Mouse (Mus musculus) heart, adult 11 months (tissue): Measurements from ENCODE around the gene Rab3a.
A peak's percentile ranks its signal among the peaks of the same experiment; 100 is the strongest.

Experiments
- DNase-seq: peaks from one replicate; pipeline ENCODE4 v3.0.0; 2022

The Rab3a gene

GRCm38 (mm10) chr8:70754043-70754870 is at the start of gene Rab3a:
Gene Rab3a (plus strand): TSS chr8:70754679.
- DNase-seq, result peak; percentile 100

DNA sequence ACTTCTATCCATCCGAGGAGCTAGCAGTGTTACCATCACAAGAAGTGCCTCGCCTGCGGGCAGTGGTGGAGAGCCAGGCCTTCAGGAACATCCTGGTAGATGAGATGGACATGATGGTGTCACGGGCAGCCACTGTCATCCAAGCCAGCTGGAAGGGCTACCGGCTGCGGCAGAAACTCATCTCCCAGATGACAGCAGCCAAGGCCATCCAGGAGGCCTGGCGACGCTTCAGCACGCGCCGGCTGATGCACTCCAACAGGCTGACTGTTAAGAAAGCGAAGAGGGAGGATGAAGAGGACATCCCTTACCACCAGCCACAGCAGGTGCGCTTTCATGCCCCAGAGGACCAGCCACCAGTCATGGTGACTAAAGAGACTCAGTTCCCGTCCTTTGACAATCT is 46.2 kb upstream of the Rab3a start:
- peak; percentile 93 for DNase-seq

GRCm38 (mm10) chr8:70709794-70710193 is 44.7 kb upstream of the Rab3a start:
- DNase-seq, result peak; percentile 91

DNA sequence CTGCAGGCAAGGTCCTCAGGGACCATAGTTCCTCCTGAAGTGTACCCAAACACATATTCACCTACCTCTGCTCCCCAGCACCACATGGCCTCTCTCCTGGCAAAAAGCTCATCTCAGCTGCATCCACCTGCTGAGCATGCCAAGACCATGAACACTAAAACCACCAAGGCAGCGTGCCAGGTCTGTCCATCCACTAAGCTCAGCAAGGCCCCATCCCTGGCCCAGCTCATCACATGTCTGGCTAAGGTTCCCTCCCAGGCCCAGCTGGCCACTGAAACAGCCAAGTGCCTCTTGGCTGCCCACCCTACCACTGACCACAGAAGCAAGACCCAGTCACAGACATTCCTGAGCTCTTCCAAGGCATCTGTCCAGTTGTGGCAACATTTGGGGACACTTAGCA is 44.2 kb upstream of the Rab3a start:
- DNase-seq, result peak; percentile 97

DNA sequence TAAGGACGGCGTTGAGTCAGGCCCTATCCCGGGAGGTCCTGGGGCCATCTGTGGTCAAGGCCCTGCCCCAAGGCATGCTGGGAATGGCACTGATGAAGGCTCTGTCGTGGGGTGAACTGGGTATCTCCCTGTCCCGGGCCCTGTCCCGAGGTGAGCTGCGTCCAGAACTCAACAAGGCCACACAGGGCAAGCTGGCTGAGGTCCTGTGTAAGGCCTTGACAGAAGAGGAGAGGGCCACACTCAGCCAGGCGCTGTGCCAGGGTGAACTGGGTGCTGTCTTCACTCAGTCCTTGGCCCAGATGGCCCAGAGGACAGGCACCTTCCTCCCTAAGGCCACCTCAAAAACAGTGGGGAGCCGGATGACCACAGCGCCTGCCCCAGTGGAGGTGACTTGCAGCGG is 43.4 kb upstream of the Rab3a start:
- peak; percentile 93 for DNase-seq

GRCm38 (mm10) chr8:70713991-70714390 is 40.5 kb upstream of the Rab3a start:
- DNase-seq, result peak; percentile 92

GRCm38 (mm10) chr8:70715086-70715485 is 39.4 kb upstream of the Rab3a start:
- DNase-seq, result peak; percentile 87

DNA sequence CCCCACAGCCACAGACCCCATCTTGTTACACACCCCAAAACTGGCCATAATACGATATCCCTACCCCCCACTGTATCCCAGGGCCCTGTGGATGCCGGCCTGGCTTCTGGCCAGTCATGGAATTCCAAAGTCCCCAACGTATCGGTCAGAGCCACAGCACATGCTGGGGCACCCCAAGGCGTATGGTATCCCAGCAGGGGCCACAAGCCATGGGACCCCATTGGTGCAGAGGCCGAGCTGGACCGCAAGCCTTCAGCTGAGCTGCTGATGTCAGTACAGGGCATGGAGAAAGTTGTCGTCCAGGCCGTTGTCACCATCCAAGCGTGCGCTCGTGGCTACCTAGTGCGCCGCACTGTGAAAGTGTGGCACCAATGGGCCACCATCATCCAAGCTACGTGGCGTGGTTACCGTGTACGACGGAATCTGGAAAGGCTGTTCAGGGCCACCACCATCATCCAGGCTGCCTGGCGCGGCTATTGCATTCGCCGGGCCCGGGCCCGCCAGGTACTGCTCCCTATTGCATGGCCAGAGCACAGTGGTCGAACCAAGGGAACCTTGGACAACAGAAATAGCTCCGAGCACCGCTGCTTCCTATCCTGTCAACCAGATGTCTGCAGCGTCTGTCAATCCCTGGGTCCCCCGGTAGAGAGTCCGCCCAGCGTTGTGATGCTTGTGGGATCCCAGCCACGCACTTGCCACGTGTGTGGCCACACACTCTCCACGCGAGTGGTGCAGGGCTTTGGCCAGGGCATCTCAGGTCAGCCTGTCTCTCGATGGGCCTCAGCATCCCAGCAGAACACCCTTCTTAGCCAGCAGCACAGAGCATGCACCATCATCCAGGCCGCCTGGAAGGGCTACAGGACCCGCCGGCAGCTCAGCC is 37.7 kb upstream of the Rab3a start:
- DNase-seq, result peak; percentile 92

DNA sequence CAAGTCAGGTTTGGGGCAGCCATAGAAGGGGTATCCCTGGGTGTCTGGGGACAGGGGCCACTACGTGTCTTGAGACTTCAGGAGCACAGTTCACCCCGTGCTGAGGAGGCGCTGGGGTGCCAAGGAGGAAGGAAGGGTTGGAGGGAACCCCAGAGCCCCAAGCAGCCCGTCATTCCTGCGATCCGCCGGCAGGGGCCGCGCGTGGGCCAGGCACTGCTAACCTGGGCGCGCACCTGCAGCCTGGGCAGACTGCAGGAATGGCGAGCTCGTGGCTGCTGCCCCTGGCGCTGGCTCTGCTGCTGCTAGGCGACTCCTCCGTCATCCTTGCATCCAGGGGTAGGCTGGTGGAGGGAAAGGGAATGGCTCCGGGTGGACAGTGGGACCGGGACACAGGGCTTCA is 36.2 kb upstream of the Rab3a start, which contains the start of gene Gm3336:
TSS of gene Gm3336 (plus strand) at position 247 of the 400 bp plus-strand sequence.
- DNase-seq, result peak; percentile 95

GRCm38 (mm10) chr8:70719796-70720270 is 34.6 kb upstream of the Rab3a start:
- peak; percentile 95 for DNase-seq

DNA sequence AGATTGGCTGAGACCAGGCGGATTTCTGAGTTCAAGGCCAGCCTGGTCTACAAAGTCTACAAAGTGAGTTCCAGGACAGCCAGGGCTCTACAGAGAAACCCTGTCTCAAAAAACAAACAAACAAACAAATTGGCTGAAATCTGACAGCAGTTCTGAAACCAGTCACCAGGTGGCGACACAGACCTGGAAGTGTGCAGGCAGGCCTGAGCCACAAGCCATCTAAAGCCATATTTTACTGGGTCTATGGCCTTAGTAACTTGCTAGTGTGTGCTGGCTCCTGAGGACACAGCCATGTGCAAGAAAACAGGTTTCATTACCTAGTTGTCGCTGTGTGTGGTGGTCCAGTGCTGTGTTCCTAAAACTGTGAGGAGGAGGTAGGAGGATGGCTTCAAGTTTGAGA is 33.7 kb upstream of the Rab3a start:
- DNase-seq, result peak; percentile 96

GRCm38 (mm10) chr8:70721601-70722000 is 32.9 kb upstream of the Rab3a start:
- peak; percentile 93 for DNase-seq

DNA sequence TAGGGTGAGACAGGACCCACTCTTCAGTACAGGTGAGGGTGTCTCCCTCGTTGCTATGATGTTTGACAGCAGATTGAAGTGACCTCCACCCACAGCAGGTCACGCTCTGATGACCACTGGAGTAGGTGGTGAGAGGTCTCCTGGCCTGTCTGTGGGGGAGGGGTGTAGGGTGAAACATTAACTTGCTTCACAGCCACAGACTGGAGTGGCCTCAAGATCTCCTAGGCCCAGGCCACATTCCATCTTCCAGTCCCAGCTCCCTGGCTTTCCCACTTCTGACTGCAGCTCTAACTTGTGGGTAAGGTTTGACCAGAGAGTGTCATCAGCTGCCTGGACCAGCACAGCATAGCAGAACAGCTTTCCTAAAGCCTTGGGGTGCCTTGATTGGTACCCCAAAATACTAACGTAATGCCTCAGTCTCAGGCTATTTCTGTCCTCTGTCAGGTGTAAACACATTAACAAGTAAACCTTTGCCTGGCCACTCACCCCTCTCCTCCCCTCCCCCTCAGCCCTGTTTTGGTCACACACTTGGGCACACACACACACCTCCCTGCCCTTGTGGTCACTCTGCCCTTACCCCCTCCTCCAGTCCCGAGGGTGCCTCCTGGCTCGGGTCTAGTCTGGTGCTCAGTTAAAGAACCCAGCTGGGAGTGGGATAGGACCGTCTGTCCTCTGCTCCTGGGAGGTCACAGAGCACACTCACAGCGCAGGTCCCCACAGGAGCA is 30.8 kb upstream of the Rab3a start, which contains the start of gene Pde4c:
TSS of gene Pde4c (plus strand) at position 235 of the 725 bp plus-strand sequence.
- peak; percentile 89 for DNase-seq

DNA sequence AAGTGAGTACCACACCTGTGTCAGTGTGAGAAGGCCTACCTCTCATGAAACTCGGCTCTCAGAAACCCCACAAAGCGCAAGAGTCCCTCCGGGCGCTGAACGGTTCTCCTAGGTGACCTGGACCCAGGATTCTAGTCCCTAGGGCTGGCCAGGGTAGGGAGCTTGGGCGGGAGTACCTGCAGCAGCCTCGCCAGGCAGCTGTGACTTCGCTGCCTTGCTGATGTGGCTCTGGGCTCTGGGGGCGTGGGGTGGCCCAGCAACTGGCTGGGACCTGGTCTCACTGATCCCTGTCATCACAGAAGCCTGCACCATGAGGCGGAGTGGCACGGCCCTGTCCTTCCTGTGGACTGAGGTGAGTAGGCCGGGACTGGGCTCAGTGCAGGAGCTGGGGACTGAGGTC is 30.3 kb upstream of the Rab3a start:
- DNase-seq, result peak; percentile 76

- DNase-seq, result peak; percentile 88
These were observed 28.6 kb upstream of the Rab3a start for GRCm38 (mm10) chr8:70725792-70726447.

GRCm38 (mm10) chr8:70726721-70727120 is 27.8 kb upstream of the Rab3a start:
- DNase-seq, result peak; percentile 90

GRCm38 (mm10) chr8:70729808-70730475 is 24.5 kb upstream of the Rab3a start:
- peak; percentile 88 for DNase-seq

DNA sequence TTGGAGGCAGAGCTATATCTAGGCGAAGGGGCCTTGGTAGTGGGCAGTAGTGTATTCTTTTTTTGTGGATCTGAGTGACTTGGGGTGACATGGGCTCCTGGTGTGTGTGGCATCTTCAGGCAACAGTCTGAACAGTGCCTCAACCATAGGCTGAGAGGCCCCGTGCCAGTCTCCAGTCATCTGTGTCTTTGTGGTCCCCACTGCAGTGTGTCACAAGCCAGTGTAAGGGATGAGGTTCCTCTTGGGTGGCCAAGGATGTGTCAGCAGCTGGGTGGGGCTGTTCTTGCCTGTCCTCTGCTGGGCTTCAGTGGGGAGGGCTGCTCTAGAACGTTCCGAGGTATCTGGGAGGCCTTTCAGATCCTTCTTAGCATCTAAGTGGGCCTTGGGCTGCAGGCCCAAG is 23.5 kb upstream of the Rab3a start:
- DNase-seq, result peak; percentile 89

DNA sequence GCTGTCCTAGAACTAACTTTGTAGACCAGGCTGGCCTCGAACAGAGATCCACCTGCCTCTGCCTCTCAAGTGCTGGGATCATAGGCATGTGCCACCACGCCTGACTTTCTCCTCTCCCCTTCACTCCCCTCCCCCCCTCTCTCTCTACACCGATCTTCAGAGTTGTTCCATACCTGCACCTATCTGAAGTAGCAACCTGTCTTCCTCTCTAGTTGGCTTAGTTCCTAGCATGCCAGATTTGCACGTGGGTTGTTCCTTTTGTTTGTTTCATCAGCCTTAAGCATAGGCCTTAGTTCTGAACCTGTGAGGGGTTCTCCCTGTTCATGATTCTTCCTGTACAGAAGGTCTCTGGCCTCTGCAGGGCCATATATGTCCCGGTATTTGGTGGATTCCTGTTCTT is 16.8 kb upstream of the Rab3a start:
- no peak for DNase-seq

- DNase-seq, result no peak
These were observed 16.3 kb upstream of the Rab3a start for GRCm38 (mm10) chr8:70738211-70738610.

DNA sequence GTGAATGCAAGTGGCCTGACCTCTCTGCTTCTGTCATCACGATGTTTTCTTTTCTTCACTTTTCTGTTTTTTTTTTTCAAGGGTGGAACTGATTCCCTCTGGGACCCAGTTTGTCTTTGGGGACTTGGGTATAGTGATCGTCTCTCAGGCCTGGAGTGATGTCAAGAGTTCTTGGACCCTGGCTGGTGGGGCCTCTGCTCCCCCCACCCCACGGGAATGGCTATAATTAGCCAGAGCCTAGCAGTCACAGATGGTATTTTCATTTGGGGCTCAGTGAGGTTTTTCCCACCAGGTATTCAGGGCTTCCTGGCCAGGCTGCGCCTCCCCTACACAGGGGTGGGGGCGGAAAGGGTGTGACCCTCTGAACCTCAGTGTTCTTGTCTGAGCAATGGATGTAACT is 12.8 kb upstream of the Rab3a start:
- peak; percentile 96 for DNase-seq

DNA sequence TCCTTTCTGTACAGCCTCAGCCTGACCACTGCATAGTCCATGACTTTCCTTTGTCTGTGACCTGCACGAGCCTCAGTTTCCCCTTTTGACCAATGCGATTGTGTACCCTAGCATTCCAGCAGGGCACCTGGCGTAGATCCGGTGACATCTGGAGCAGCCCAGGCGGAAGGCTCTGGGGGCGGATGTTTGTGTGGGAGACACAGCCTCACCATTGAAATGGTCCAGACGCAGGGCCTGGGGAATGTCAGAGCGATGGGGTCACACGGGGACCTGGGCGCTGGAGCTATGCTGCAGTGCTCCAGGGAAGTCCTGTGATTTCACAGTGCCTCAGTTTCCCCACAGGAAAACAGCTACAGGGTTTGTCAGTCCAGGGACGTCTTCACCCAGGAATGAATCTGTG is 12.3 kb upstream of the Rab3a start:
- DNase-seq, result peak; percentile 95
